Mouse (Mus musculus) telencephalon, adult 2 months (tissue): Measurements from ENCODE around the gene Birc2.

ENCODE experiments used
- DNase-seq: peaks from one replicate; pipeline ENCODE4 v3.0.0-alpha.2; 2011; ENCODE audit warnings: low read depth, low spot score

The Birc2 gene

DNA sequence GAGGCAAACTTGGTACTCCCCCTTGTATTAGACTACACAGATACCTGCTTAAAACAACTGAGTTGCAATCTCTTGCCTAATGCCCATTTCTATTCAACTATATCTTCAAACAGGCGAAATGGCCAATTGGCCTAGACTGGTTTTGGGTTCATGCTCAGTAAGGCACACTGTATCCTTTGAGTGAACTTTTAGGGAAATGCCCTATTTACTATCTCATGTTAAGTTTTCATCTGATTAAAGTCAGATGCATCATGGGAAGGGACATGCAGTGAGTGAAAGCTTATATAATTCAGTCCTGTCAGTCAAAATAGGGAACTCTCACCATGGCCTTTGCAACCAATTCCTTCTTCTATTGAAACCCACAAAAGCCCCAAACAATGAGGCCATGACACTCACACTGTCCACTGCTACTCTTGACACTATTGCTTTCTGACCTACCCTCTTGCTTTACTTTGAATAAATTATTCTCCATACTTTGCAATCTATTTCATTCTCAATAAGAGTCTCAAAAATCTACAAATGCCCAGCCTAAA, 9.9 kb upstream of the Birc2 start:
- DNase-seq: no peak

DNA sequence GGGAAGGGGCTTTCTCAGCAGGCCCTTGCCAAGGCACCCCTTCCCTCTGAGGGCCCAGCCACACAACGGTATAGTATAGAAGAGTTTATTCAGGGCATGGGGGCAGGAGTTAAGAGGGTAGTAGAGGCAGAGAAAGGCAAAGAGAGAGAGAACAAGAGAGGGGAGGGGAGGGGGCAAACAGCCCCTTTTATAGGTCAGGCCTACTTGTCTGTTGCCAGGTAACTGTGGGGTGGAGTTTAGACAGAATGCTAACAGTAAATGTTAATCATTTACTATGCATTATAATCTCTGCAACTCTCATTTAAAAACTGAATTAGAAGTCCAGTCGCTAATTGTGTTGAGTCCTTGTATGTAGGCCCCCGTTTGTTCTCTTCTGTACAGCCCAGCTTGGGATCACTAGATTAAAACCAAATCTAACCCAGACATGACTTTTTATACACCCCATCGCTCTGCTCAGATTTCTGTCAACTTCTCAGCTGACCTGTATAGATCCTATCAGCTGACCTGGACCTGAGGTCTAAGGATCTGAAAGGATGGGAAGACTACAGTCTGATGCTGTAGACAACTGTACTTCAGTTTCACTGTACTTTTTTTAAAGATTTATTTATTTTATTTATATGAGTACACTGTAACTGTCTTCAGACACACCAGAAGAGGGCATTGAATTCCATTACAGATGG, 8.5 kb upstream of the Birc2 start:
- DNase-seq: no peak

DNA sequence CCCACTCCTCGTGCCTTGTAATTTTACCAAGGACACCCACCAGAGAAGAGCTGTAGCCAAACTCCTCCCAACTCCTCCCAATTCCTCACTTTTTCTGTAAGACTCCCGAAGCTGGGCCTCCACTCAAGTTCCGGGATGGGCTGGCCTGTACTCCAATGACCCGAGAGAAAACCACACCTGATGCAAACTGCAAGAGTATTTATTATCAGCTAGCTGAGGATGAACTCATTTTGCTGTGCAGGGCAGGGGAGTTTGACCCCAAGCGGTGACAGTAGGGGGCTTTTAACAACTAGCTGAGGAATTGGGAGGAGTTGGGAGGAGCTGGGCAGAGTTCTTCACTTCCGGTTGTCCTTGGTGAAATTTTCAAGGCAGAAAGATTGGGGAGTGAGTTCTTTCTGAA, 4.4 kb upstream of the Birc2 start:
- no peak for DNase-seq

DNA sequence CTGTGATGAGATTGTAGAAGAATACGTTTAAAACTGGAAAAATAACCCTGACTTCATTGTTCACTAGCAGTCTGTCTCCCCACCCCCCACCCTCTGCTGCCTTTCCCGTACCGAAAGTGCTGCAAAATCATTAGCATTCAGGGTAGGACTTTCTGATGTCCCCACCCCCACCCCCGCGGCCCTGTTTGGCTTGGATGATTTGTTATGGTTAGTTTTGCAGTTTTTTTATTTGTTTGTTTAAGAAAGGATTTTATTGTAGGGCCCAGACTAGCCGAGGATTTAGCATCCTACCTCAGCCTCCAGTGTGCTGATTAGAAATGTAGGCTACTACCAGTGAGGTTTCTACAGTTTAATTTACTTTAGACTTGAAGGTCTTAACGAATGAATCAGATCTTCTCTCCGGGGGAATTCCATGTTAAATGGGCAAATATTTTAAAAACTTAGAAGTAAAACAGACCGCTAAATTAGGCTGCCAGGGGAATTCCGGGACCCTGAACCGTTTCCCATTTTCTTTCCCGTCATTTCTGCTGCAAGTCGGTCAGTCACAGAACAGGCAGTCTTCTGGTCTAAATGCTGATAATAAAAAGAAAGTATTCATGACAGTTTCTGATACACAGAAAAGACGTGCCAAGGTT, 1.1 kb upstream of the Birc2 start:
- DNase-seq: peak; percentile 29

DNA sequence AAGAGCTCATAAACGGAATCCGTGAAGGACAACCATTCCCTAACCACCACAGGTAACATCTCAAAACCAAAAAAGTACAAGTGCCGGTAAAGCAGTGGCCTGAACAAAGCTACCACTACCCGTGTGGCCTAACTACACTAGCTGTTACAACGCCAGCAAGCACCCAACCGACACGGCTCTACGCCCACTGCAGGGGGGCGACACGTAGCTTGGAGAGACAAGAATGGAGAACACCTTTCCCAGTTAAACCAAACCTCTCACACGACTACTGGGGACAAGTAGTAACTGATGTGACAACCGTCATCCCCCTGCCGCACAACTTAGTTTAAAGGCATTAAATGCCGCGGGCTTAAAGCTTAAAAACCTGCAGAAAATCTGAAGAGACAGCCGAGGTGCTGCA, 533 bp downstream of the Birc2 start:
- peak; percentile 27 for DNase-seq

DNA sequence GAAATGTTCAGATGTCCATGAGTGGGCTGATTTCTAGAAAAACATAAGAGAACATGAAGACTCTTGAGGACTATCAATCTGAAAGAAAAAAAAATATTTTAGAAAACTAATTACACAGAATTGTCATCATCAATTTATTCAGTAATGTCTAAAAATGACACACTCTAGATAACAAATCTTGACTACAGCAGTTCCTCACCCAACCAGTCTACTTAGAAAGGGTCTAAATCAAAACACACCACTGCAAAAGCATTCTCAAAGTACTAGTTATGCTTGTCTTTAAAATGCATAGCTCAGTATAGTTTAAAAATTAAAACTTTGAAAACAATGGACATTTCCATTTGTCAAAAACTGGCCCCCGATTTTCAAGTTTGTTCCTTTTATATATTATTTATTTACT, 1.6 kb downstream of the Birc2 start:
- DNase-seq: no peak

DNA sequence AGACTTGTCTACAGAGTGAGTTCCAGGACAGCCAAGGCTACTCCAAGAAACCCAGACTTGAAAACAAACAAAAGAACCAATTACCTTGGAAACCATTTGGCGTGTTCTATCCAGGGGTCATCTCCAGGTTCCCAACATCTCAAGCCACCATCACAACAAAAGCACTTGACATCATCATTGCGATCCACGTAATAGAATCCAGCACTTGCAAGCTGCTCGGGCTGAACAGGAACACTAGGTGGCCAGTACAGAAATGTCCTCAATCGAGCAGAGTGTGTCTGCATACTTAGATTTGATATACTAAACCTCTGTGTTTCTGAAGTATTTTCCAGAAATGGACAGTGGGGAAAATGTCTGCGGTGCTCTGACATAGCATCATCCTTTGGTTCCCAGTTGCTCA, 3.4 kb downstream of the Birc2 start:
- DNase-seq: no peak

DNA sequence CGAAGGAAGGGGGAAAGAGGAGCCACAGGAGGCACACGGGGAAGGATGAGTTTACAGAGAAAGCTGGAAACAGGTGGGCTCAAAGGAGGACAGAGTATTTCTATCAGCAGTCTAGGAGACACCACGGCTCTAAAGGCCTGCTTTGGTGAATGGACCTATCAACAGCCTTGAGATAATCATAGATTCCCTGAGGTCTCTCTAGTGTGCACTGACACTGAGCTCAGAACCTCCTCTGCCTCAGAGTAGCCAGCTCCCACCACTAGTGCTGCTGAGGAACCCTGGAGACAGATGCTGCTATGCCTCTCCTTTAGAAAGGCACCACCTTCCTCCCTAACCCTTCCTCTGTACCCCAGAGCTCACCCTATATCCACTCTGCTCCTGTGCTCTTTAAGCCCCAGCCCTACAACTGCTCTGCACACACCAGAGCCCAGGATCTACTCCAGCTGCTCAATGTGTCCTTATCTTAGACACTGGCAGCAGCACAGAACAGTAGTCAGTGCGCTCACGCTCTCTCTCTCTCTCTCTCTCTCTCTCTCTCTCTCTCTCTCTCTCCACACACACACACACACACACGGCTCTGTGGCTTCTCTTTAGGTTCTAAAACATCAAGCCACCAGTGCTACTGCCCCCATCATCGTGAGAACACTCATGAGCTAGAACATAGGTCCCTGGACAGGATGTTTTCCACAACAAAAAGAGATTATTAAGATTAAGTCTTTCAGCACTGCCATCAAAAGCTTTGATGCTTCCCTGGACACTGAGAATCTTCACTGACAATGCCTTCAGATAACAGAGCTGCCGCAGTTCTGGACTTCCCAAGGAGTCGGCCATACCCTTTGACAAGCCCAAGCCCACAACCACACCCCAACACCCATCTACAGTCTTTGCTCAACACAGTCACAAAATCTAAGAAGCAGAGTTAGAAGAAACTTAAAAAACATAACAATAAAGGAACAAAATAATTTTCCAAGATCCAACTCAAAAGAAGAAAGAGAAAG, 7.0 kb downstream of the Birc2 start:
- no peak for DNase-seq

DNA sequence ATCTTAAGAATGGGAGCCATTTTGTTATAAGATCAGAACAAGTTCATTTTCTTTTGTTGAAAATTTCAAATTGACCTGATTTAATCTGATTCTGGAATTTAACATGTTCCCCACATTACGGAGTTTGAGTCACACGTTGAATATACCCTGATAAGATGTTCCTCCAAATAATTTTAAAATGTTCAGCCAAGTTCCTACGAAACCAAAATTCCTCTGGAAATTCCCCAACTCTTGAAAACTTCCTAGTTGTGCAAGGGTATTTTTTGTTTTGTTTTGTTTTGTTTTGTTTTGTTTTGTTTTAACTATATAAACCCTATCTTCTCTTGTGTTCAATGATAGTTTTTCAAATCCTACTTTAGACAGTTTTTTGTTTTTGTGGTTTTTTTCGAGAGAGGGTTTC, 8.2 kb downstream of the Birc2 start:
- DNase-seq: no peak

DNA sequence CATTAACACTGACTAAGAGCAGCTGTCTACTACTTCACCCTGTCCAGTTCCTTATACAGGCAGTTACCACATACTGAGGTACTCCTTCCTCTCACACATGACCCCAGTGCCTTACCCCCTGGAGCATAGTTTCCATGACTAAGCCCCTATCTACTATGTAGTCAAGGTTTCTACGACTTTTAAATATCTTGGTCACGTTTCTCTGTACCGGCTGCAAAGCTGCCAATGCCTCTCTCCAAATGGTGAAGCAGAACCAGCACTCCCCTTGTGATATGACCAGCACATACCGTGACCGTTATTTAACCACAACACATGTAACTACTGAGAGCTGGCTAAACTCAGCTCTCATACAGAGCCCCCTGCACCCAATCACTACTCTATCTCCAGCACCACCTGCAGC, 11.9 kb downstream of the Birc2 start:
- DNase-seq: no peak

DNA sequence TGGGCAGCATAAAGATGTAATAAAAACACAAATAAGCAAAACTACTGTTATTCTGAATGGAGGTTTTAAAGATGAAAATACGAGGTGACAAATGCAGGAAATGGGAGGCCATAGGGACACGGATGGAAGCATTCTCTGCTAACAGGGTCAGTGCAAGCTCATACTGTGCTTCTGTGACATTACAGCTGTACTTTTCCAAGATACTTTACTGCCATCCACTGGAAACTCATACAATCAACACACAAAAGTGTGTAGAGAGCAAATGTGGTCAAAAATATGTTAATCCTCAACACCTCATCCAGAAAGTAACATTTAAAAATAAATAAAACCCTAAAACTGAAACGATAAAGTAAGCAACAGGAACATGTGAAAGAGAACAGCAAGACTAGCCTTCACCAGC, 14.1 kb downstream of the Birc2 start:
- DNase-seq: no peak

DNA sequence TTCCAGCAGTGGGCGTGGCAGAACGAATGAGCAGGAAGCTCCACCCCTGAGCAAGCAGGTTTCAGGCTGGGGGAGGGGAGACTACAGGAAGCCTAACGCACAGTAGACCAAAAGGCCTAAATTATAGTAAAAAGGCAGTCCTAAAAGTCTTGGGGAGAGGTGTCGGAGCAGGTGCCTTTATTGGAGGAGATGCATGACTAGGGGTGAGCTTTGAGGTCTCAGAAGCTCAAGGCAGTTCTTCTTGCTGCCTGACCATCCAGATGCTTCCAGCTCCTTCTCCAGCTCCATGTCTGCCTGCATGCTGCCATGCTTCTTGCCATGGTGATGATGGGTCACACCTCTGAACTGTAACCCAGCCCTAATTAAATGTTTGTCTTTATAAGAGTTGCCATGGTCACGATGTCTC, 31.8 kb downstream of the Birc2 start:
- no peak for DNase-seq

DNA sequence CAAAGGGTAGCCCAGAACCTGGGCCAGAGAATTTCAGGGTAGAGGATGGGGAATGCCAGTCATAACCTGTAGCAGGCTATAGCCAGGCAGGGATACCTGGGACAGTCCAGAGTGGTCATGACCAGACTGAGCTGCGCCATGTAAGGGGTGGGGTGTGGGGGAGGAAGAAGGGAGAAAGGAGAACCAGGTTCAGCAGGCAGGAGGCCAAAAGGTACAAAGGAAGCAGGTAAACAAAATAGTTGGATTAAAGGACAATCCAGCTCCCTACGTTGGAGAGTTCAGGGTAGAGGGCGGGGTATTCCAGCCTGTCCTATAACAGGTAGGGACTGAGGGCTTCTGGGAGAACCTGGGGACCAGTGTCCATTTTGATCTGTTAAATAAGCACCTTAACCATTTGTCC, 38.3 kb downstream of the Birc2 start:
- no peak for DNase-seq

DNA sequence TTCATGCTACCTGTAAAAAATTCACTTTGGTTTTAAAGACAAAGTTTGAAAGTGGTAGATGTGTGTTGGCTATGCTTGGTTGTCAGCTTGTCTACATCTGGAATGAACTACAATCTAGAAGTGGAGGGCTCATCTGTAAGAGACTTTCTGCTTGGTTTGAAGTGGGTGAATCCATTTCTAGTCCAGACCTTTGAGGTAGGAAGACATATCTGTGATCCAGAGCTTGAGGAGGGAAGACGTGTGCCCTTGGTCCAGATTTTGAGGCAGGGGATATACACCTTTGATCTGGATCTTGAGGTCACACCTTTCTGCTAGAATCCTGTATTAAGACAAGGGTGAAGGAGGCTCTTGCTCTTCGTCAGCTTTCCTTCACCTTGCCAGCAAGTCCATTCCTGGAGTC, 39.3 kb downstream of the Birc2 start:
- DNase-seq: no peak

DNA sequence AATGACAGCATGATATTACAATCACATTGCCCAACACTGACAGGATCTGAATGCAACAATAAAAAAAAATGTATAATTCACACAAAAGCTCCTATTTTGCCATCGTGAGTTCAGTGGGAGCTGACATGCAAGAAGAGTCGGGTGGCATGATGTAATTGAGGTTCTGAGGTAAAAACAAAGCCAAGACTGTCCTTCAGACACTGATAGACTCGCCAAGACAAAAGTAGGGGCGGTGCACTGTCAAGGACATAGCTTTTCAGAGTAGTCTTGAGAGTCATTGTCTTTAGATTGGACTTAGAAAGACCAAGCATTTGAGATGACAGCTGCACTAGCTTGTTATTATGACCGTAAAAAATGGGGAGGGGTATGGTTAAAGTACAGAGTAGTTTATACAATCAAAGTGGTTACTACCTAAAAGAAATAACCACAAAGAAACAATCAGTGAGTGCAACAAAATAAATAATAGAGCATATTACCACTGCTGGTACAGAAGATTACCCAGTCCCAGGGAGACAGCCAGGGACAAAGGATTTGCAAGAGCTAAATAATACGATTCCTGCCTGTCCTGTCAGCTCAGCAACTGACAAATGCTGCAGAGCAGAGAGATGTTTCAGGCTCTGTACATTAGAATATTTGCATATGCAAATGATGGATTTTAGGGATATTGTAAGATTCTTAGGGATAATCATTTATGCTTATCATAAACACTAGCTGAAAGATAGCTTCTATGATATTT, 40.6 kb downstream of the Birc2 start:
- no peak for DNase-seq

DNA sequence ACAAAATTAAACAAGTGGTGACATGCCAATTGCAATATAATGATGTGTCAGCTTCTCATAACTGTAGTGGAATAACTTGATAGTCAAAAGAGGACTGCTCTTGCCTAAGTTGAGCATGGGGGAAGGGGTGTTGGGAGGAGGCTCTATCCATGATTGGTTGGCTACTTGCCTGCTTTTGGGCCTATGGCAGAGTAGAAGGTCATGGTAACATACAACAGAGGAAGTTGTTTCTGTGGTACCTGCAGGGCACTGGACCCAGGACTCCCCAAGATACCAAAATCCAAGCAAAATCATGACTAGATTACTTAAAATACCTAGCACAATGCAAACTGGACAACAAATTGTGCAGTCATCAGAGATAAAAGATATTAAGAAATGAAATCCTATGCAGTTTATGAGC, 41.3 kb downstream of the Birc2 start:
- DNase-seq: no peak

DNA sequence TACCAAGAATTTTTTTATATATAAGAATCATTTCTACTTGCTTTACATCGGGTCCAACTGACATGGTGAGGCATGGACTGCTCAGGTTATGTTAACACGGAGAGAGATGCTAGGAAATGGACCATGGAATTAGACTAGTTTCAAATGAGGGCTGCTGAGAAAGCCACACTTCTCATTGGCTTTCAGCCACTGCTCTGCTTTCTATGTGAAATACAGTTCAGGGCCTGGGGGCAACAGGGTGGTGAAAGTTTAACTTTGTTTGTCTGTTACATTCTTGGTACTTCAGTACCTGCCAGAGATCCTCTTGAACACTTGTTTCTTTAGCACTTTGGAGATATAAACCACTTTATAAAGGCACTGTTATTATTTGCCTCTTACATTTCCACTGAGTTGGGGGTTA, 43.3 kb downstream of the Birc2 start:
- no peak for DNase-seq

DNA sequence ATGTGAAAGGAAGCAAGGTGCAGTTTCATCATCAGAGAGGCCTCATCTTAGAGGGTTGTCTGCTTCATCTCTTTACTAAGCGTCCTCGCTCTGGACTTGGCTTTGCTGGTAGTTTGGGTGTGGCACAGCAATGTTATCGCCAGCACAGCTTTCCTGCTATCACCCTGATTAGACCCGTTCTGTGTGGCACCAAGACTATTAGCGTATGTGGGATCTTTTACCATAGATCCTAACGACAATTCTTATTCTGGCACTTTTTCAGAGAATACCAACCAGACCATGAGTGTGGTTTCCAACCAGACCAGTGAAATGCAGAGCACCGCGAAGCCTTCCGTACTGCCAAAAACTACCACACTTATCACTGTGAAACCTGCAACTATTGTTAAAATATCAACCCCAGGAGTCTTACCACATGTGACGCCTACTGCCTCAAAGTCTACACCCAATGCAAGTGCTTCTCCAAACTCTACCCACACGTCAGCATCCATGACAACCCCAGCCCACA, 46.2 kb downstream of the Birc2 start:
- no peak for DNase-seq

DNA sequence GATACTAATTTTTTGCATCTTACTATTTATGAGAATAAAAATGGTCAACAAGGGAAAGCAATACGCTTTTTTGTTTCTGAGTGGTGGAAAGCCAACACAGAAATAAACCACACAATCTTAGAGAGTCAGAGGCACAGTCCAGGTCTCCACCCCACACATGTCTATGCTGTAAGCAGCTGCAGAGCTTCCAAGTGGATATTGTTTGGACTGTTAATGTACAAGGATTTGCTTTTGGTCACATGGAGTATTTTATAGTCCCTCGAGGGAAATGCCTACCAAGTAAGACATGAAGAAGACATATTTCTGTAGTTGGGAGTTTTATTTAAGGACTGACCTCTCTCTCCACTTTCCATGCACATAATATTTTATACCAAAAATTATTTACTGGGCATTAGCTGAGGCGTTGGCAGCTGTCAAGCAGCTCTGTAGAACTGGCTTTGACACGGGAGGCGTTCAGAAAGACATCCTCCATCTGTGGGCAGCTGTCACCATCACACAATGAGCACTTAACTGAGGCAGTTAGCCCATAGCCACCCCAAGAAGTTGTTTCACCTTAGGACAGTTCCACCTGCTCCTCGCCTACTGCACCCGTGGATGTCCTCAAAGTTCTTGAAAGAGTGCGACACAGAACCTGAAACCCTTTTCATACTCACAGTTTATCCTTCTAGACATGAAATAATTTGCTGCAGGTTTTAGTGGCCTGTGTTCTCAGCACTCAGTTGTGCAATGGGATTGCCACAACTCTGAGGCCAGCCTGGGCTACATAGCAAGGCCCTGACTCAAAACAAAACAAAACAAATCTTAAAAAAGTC, 46.9 kb downstream of the Birc2 start:
- DNase-seq: no peak

DNA sequence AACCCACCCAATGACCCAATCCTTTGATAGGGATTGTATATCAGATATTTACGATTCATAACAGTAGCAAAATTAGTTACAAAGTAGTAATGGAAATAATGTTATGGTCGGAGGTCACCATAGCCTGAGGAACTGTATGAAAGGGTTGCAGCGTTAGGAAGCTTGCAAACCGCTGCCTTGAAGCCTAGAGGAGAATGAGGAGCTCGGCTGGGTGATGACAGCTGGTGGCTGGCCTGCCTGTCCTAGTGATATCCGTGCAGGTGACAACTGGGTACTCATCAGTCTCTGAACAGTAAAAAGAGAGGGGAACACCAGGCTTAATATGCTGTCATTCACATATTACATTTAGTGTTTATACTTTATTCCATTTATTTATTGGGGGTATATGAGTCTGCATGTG, 48.5 kb downstream of the Birc2 start:
- no peak for DNase-seq

DNA sequence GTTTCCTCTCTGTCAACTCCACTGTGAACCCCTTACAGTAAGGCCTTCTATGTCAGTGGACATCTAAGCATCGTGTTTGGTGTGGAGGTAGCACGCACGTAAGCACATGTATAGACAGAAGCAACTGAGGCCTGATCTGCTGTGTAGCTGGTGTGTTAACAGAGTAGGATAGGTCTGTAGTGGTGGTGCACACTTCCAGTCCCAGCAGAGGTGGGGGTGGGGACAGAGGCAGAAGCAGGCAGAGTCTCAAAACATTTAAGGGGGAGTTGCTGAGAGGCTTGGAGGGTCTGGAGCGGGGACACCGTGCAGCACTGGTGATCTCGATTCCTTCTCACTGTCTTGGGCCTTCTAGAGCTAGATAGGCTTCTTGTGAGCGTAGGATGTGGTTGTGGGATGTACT, 50.8 kb downstream of the Birc2 start:
- DNase-seq: no peak
